ENCODE assay signal across 10 mouse cellular contexts in the genomic region with DNA sequence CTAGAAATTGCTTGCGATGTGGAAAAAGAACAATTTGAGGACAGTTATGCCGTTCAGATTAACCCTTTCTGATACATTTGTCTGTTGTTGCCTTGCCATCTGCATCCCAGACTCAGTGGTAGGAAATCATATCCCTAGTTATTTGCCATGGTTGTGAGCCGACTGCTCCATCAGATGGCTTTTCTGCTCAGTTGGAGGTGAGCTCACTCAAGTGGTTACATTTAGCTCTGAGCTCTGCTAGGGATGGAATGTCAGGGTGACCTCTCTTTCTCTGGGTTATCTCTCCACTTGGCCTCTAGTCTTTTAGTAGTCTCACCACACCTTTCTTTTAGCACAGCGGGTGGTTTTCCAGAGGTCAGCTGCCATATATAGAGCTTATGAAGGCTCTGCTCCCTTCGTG.
DNase-seq lines count a peak whose midpoint lies in the region; ATAC-seq lines count a peak whose summit lies in the region.
"Had no signal": no experiment of that assay in that cellular context is flagged by ENCODE, and none has a peak within 500 bp of the region (broad histone marks: within the 10 kb centered on the region; RNA-seq: fewer than 3 reads in every experiment).

No protein-coding gene starts in this region.

- WGBS in hindbrain, embryonic 16.5 days, result 59% methylated on average over 5 of the region's 5 CpGs
- 74% methylated on average over 5 of the region's 5 CpGs for WGBS in hindbrain, embryonic 13.5 days
- 44% methylated on average over 5 of the region's 5 CpGs for WGBS in heart, embryonic 15.5 days

- H3K4me1 ChIP-seq in hindbrain, embryonic 16.5 days (ENCODE audit: control insufficient read depth, insufficient read depth, low read depth, low read length), result peaks cover 3% of the 10 kb centered on the region; the same call in 1 of the 2 replicates
- H3K4me1 ChIP-seq in hindbrain, embryonic 13.5 days (replicated peaks), result peaks cover 5% of the 10 kb centered on the region; the same call in 1 of the 2 replicates
- H3K4me1 ChIP-seq in heart, embryonic 15.5 days (replicated peaks), result peaks cover 17% of the 10 kb centered on the region

- H3K9ac ChIP-seq in hindbrain, embryonic 16.5 days (ENCODE audit: low read depth, low read length), result no peak overlapping the region
- no peak overlapping the region for H3K9ac ChIP-seq in hindbrain, embryonic 13.5 days
- H3K9ac ChIP-seq in heart, embryonic 15.5 days, result no peak overlapping the region

- DNase-seq in cerebellum, adult 11-12 months, result peak; percentile 48
- no peak for DNase-seq in cerebellum, adult 9-10 months
- DNase-seq in ZHBTc4 (ENCODE audit: low read depth, low spot score), result peak; percentile 5
- DNase-seq in frontal cortex, postnatal 36 days (ENCODE audit: low spot score in 2 of 2), result no peak
- no peak for DNase-seq in gastrocnemius, adult 8-10 months (ENCODE audit: low spot score in 2 of 2)
- DNase-seq: embryo, embryonic 11 days had no signal

- no peaks in the 10 kb centered on the region for H3K9me3 ChIP-seq in hindbrain, embryonic 16.5 days (ENCODE audit: control insufficient read depth, low read length)
- H3K9me3 ChIP-seq in hindbrain, embryonic 13.5 days, result no peaks in the 10 kb centered on the region
- H3K9me3 ChIP-seq in heart, embryonic 15.5 days (replicated peaks), result no peaks in the 10 kb centered on the region

- peak overlapping the region; percentile 4; the same call in 1 of the 2 replicates for H3K27ac ChIP-seq in hindbrain, embryonic 16.5 days (ENCODE audit: low read depth, low read length)
- no peak overlapping the region for H3K27ac ChIP-seq in hindbrain, embryonic 13.5 days
- H3K27ac ChIP-seq in heart, embryonic 15.5 days, result peak overlapping the region; percentile 73

- no peaks in the 10 kb centered on the region for H3K36me3 ChIP-seq in hindbrain, embryonic 16.5 days (ENCODE audit: control insufficient read depth, insufficient read depth, low read length)
- H3K36me3 ChIP-seq in hindbrain, embryonic 13.5 days, result no peaks in the 10 kb centered on the region
- no peaks in the 10 kb centered on the region for H3K36me3 ChIP-seq in heart, embryonic 15.5 days

- ATAC-seq in hindbrain, embryonic 16.5 days, result no peak
- ATAC-seq in hindbrain, embryonic 13.5 days (ENCODE audit: low FRiP score), result no peak
- ATAC-seq in heart, embryonic 15.5 days (replicated peaks; ENCODE audit: insufficient number of reproducible peaks, insufficient read depth, low FRiP score, low read depth), result peak; percentile 80

- no peak overlapping the region for H3K4me2 ChIP-seq in hindbrain, embryonic 16.5 days (ENCODE audit: low read length)
- no peak overlapping the region for H3K4me2 ChIP-seq in hindbrain, embryonic 13.5 days
- peak overlapping the region; percentile 22; the same call in 1 of the 2 replicates for H3K4me2 ChIP-seq in heart, embryonic 15.5 days

- no peaks in the 10 kb centered on the region for H3K27me3 ChIP-seq in hindbrain, embryonic 16.5 days (replicated peaks; ENCODE audit: control insufficient read depth, insufficient read depth, low read length)
- H3K27me3 ChIP-seq in hindbrain, embryonic 13.5 days, result no peaks in the 10 kb centered on the region
- no peaks in the 10 kb centered on the region for H3K27me3 ChIP-seq in heart, embryonic 15.5 days

- H3K4me3 ChIP-seq in hindbrain, embryonic 16.5 days (ENCODE audit: low read length), result no peak overlapping the region
- no peak overlapping the region for H3K4me3 ChIP-seq in hindbrain, embryonic 13.5 days
- no peak overlapping the region for H3K4me3 ChIP-seq in heart, embryonic 15.5 days
- H3K4me3 ChIP-seq: erythroblast, embryonic 14.5 days had no signal

Comparison
In these comparisons a context has a peak if more than half of its experiments do, and no peak if none do; other contexts are left out.
1. DNase-seq: peak in cerebellum, adult 11-12 months (single experiment) and ZHBTc4 (single experiment); none in cerebellum, adult 9-10 months (single experiment), frontal cortex, postnatal 36 days (0 of 2) and gastrocnemius, adult 8-10 months (0 of 2).